Comparison of ENCODE assay signal across 11 mouse cellular contexts in the genomic region with DNA sequence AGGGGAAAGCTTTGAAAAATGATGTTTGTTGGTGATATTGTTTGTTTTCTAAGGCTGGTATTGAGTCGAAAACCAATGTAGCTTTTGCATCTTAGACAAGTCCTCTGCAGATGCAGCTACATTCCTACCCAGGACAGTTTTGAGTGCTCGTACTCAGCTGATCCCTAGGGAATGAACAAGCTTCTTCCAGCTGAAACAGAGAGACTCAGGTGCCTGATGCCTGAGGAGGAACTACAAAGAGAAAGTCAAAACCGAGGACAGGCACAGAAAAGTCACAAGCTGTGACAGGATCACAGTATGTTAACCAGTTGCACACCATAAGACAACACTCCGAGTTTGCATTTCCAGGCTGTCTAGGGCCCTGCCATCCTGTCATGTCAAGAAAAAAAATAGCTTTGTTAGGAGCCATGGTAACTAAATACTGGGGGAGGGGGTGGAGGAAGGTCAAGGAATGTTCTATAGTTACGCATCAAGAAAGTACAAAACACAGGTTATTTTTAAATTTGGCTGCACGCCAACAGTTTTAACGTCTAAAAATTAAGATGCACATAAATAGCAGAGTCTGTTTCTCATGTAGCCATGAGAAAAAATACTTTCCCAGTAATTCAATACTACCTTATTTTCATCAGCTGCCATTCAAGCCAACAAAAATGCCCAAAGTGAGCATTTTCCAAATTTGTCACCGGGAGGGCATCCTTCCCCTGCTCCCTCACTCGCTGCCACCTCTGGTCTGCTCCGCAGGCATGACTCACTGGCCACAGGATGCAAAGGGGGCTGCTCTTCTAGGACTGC.
DNase-seq lines count a peak whose midpoint lies in the region; ATAC-seq and TF ChIP-seq lines count a peak whose summit lies in the region.
"Had no signal": no experiment of that assay in that cellular context is flagged by ENCODE, and none has a peak within 500 bp of the region (broad histone marks: within the 10 kb centered on the region; RNA-seq: fewer than 3 reads in every experiment).

No protein-coding gene starts in this region.

- peak overlapping the region; percentile 42 for H3K4me2 ChIP-seq in heart, embryonic 14.5 days (ENCODE audit: low read length)
- no peak overlapping the region for H3K4me2 ChIP-seq in lung, postnatal 0 days (replicated peaks; ENCODE audit: low read depth, low read length)
- no peak overlapping the region for H3K4me2 ChIP-seq in stomach, postnatal 0 days (replicated peaks; ENCODE audit: low read depth)

- no peaks in the 10 kb centered on the region for H3K36me3 ChIP-seq in heart, embryonic 14.5 days (ENCODE audit: control insufficient read depth, insufficient read depth, low read length)
- H3K36me3 ChIP-seq in lung, postnatal 0 days (ENCODE audit: insufficient read depth, low read length), result no peaks in the 10 kb centered on the region
- H3K36me3 ChIP-seq in stomach, postnatal 0 days (ENCODE audit: control insufficient read depth, insufficient read depth, low read length), result no peaks in the 10 kb centered on the region

- TF ChIP-seq EP300 in lung, postnatal 0 days (IDR thresholded peaks at IDR 0.05), result no peak
- no peak for TF ChIP-seq EP300 in stomach, postnatal 0 days (optimal IDR thresholded peaks at IDR 0.05)

- no peak for TF ChIP-seq CTCF in lung, postnatal 0 days (IDR thresholded peaks at IDR 0.05)
- TF ChIP-seq CTCF in lung, adult 2 months (IDR thresholded peaks at IDR 0.05; ENCODE audit: insufficient read depth, low read length), result no peak
- TF ChIP-seq CTCF in stomach, postnatal 0 days (IDR thresholded peaks at IDR 0.05; ENCODE audit: low read depth), result no peak

- peak; percentile 44 for DNase-seq in adrenal gland, adult 2 months
- no peak for DNase-seq in adrenal gland, postnatal 10 days
- no peak for DNase-seq in heart, postnatal 10 days
- DNase-seq in lung, postnatal 0 days (ENCODE audit: low spot score), result peak; percentile 25
- no peak for DNase-seq in lung, adult 2 months
- no peak for DNase-seq in stomach, postnatal 0 days (ENCODE audit: low spot score)
- DNase-seq: gastrocnemius, postnatal 10 days; spleen, adult 18-20 months had no signal

- TF ChIP-seq POLR2A in lung, adult 2 months (IDR thresholded peaks at IDR 0.05; ENCODE audit: borderline replicate concordance, extremely low read depth, low read depth, low read length), result no peak

- no peaks in the 10 kb centered on the region for H3K9me3 ChIP-seq in heart, embryonic 14.5 days (ENCODE audit: control insufficient read depth, low read length)
- H3K9me3 ChIP-seq in lung, postnatal 0 days (ENCODE audit: low read length), result no peaks in the 10 kb centered on the region
- no peaks in the 10 kb centered on the region for H3K9me3 ChIP-seq in stomach, postnatal 0 days (ENCODE audit: control insufficient read depth, low read length)

- no peak overlapping the region for H3K4me3 ChIP-seq in heart, embryonic 14.5 days (ENCODE audit: control insufficient read depth in 1 of 2, insufficient read depth in 1 of 2, low read depth in 1 of 2, low read length in 2 of 2)
- no peak overlapping the region for H3K4me3 ChIP-seq in lung, postnatal 0 days (ENCODE audit: low read depth, low read length)
- H3K4me3 ChIP-seq in lung, adult 2 months (replicated peaks; ENCODE audit: extremely low read depth, low read depth, low read length), result no peak overlapping the region
- H3K4me3 ChIP-seq in stomach, postnatal 0 days (ENCODE audit: low read depth, low read length), result no peak overlapping the region

- WGBS in heart, embryonic 14.5 days, result 29% methylated on average over 10 of the region's 10 CpGs
- WGBS in lung, postnatal 0 days, result 41% methylated on average over 10 of the region's 10 CpGs
- WGBS in lung, adult 2 months, result 47% methylated on average over 10 of the region's 10 CpGs
- 42% methylated on average over 10 of the region's 10 CpGs for WGBS in stomach, postnatal 0 days

- H3K4me1 ChIP-seq in heart, embryonic 14.5 days (ENCODE audit: control insufficient read depth in 2 of 2, insufficient read depth in 2 of 2, low read length in 2 of 2), result peaks cover 34 to 66% of the 10 kb centered on the region in 2 experiments
- peaks cover 8% of the 10 kb centered on the region for H3K4me1 ChIP-seq in lung, postnatal 0 days (ENCODE audit: insufficient read depth, low read depth, low read length)
- peaks cover 2% of the 10 kb centered on the region; the same call in 1 of the 2 replicates for H3K4me1 ChIP-seq in lung, adult 2 months (ENCODE audit: control insufficient read depth, insufficient read depth, low read length)
- peaks cover 3% of the 10 kb centered on the region; the same call in 1 of the 2 replicates for H3K4me1 ChIP-seq in stomach, postnatal 0 days (replicated peaks; ENCODE audit: control insufficient read depth, insufficient read depth)

- H3K9ac ChIP-seq in heart, embryonic 14.5 days (ENCODE audit: low read length), result peak overlapping the region; percentile 47
- H3K9ac ChIP-seq in lung, postnatal 0 days (replicated peaks; ENCODE audit: low read depth), result no peak overlapping the region
- H3K9ac ChIP-seq in stomach, postnatal 0 days (ENCODE audit: low read length), result no peak overlapping the region

- no peak for ATAC-seq in heart, embryonic 14.5 days (ENCODE audit: insufficient number of reproducible peaks, insufficient read depth, low FRiP score, low read depth)
- no peak for ATAC-seq in lung, postnatal 0 days
- no peak for ATAC-seq in stomach, postnatal 0 days (ENCODE audit: low FRiP score, low TSS enrichment)
- no peak for ATAC-seq in inflammation-experienced regulatory T-cells, adult 6 months
- ATAC-seq: intestine, embryonic 16.5 days had no signal

- intact Hi-C loops in heart, postnatal 10 days (cut with DNase I), result loop anchor here (5.0 kb wide), 1 partner anchor 35 kb away; no protein-coding TSS in a partner anchor

- peak overlapping the region; percentile 60 to 62 for H3K27ac ChIP-seq in heart, embryonic 14.5 days (replicated peaks in 1 of 2; ENCODE audit: control insufficient read depth in 1 of 2, insufficient read depth in 1 of 2, low read depth in 2 of 2, low read length in 2 of 2)
- no peak overlapping the region; the same call in 1 of the 2 replicates for H3K27ac ChIP-seq in lung, postnatal 0 days (ENCODE audit: low read length)
- 0 out of 2 replicates have a peak overlapping the region, but pooled peaks have one; percentile 36 for H3K27ac ChIP-seq in stomach, postnatal 0 days (replicated peaks)

- no peaks in the 10 kb centered on the region for H3K27me3 ChIP-seq in heart, embryonic 14.5 days (ENCODE audit: control insufficient read depth, insufficient read depth, low read length)
- no peaks in the 10 kb centered on the region for H3K27me3 ChIP-seq in lung, postnatal 0 days (replicated peaks; ENCODE audit: insufficient read depth, low read length)
- no peaks in the 10 kb centered on the region for H3K27me3 ChIP-seq in stomach, postnatal 0 days (ENCODE audit: control insufficient read depth, insufficient read depth, low read length)

Comparison
In these comparisons a context has a peak if more than half of its experiments do, and no peak if none do; other contexts are left out.
1. DNase-seq: peak in adrenal gland, adult 2 months (single experiment) and lung, postnatal 0 days (single experiment); none in adrenal gland, postnatal 10 days (single experiment), heart, postnatal 10 days (0 of 2), lung, adult 2 months (single experiment) and stomach, postnatal 0 days (single experiment).